Mouse (Mus musculus): Measurements from ENCODE around the gene Osbpl5.

DNA sequence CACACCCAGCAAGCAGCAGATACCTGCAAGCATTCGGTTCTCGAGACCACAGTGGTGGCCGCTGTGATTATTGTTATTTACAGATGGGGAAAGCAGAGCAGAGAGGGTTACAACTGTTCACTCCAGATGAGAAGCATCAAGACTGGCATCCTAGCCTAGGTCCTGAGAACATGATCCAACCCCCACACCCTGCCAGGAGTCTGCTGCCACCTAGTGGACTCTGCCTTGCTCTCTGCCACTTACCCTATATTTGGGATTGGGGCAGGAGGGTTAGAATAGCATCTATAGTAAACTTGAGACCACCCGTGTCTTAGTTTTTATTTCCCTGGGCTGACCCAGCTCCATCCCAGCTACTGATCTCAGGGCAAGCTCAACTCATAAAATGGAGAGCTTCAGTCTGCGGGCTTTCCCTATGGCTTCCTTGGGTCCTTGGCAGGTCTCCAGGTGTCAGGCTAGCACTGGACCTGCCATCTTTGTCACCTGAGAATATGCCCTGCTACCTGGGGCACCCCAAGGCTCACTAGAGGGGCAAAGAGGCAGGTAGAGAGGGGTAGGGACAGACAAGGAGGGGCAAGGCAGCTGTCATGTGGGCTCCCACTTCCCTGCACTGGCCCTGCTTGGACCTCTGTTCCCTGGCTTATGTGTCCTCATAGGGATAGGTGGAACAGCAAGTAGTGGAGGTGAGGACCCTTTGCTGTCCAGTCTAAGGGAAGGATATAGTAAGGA, 2.6 kb downstream of the Osbpl5 start:
- TF ChIP-seq POLR2A (IDR thresholded peaks at IDR 0.05; ENCODE audit: low read depth, low read length) (no peak), CTCF (conservative IDR thresholded peaks at IDR 0.05; ENCODE audit: insufficient read depth, insufficient read length, low read depth, low read length) (peak; percentile 88)

Data from kidney, adult 2 months (tissue).